Mouse (Mus musculus) neutrophil, adult 5-6 weeks (primary cell): ENCODE data around the gene Gfm2. TPM values are rescaled to one million over a fixed set of nuclear protein-coding genes. Genes with fewer than 3 reads are reported as not detected.

ENCODE experiments used
- ATAC-seq: fragments of 151-379, 151-347 bp; 2 replicates; pipeline ENCODE4 v1.8.0; 2017; ENCODE audit warnings: mild to moderate bottlenecking, moderate TSS enrichment; ENCODE audit not compliant: insufficient number of reproducible peaks, poor library complexity, low FRiP score, severe bottlenecking; ENCODE audit errors: extremely low read depth
- total RNA-seq: library from RNA; stranded (forward); fragments of 200-1000 nt; gene quantifications from 2 replicates; pipeline ENCODE4 v1.2.3, GENCODE M21; 2017

Gfm2 gene
- total RNA-seq, 1 experiment from 2014 or later: 59.4 TPM

DNA sequence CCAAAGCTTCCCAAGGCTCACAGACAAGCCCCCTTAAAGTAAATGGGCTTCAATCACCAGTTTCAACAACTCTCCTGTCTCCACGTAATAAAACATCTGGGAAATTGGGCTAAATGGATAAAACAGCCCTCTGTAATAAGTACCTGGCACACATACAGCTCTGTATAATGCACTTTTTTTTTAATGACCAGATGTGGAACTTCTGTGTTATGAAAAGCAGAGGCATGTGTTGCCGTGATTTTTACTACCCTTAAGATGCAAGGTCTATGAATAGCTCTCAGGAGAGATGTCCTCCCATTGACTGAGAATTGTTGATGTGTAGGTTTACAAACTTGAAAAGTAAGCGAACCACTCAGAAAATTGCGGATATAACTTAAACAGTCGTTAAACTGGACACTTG lies 78.5 kb downstream of the Gfm2 start:
- no peak for ATAC-seq

DNA sequence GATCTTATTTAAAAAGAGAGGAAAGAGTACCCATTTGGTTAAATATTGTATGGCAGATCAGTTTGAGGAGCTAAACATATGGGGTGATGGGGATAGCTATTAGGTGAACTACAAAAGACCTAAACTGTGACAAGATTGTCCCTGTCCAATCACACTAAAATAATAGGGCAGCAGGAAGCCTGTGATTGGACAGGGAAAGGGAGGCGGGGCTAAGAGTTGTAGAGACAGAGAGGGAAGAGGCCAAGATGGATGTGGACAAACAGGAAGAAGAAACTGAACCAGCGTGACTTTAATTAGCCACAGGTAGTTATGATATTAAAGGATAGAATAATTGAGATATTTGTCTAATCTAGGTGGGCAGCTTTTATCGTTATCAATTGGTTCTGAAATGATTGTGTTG lies 82.3 kb downstream of the Gfm2 start:
- ATAC-seq: no peak

DNA sequence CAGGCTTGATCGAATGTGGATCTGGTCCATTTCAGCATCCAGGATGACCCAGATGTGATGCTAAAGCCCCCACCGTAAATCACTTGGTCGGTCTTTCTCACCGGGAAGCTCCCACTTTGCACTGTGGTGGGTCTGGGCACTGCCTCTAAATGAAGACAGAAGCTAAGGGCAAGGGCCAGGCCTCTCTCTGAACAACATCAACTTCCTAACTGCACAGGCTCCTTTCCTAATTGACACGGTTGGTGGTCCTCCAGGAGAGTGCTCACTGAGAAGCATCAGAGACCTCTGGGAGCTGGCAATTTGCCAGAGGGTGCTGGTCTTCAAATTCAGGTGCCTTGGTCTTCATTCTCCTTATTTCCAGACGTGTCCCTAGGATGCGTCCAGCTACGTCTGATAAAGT lies 86.1 kb downstream of the Gfm2 start:
- ATAC-seq: no peak

DNA sequence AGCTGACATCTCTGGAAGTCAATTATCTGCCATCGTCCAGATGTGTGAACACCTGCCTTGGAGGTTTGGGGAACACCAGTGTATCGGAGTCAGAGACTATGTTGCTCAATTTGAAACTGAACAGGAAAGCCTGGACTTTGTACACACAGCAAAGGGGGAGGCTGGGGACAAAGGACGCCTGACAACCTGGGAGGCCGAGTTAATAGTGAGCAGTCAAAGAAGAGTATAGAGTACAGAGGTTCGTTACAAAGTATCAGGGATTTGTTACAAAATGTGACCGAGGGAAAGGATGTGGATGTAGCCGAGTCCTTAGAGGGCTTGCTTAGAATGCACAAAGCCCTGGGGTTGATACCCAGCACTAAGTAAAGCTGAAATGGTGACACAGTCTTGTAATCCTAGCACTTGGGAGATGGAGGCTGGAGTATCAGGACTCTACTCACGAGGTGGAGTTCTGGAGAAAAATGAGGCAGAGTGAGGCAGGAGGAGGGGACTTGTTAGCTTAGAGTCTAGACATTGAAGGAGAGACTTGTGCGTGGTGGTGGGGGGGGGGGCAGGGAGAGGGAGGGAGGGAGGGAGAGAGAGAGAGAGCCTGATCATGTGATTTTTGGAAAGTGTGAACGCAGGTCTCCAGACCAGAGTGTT lies 86.7 kb downstream of the Gfm2 start:
- ATAC-seq: no peak

DNA sequence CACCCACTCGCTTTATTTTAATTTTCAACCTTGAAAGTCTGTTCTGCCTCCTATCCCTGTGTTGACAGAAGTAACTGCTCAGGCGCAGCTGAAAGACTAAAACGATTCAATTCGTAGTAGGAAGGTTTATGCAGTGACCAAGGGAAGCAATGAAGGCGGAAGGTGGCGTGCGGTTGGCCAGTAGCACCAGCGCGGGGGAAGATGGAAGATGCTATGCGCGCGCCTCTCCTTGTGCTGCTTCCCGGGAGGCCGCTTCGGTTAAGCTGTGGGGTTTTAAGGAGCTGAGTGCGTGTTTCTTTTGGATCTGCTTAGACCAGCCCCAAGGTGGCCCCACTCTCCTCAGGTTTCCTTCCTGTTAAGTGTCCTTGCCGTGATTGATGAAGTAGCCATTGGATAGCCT lies 87.4 kb downstream of the Gfm2 start:
- ATAC-seq: no peak

DNA sequence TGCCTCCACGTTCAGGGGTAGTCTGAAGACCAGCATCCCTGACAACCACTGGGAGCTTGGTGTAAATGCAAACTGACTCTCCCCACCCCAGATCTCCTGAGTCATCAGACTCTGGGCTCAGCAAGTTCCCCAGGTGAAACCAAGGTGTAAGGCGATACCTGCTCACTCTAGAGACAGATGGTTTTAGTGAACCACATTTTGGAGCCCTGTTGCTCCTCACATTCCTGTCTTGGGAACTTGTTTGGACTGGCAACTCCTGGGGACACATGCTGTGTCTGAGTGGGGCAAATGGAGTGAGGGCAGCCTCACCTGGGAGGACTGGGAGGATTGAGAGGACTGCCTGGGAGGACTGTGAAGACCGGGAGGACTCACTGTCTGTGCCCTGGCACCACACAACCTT lies 90.1 kb downstream of the Gfm2 start:
- no peak for ATAC-seq

DNA sequence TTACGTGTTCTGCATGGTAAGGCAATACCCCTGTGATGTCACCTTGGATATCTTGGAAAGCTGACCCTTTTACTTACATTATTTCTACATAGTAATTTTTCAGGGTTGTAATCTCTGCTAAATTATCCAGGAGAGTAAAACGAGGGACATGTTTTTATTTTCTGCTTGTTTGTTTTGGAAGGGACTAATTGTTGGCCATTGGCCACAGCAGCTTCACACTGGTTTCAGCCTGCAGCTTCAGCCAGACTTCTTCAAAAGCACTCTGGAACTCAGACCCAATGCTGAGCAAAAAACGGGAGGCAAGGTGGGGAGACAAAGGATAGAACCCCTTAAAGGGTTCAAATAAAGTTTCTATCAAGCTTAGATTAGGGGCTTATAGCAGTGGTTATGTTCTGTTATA lies 92.4 kb downstream of the Gfm2 start:
- no peak for ATAC-seq

Other genes with a start within 250 kb of the Gfm2 start
- not detected in 2 replicates for gene Gcnt4, start 213.2 kb upstream of the Gfm2 start, total RNA-seq
- not detected in 2 replicates for gene 1700029F12Rik, start 103.6 kb upstream of the Gfm2 start, total RNA-seq
- gene Fam169a, start 70.7 kb upstream of the Gfm2 start, total RNA-seq: 0.23 and 0.25 TPM in 2 replicates
- 2.2 and 4.5 TPM in 2 replicates for gene Gm6169, start 38.7 kb upstream of the Gfm2 start, total RNA-seq
- 187 and 231 TPM in 2 replicates for gene Nsa2, start within 50 bp of the Gfm2 start, total RNA-seq
- gene Hexb, start 60.4 kb downstream of the Gfm2 start, total RNA-seq: 71.2 TPM in 2 replicates
- 3.7 and 4.1 TPM in 2 replicates for gene Enc1, start 103.2 kb downstream of the Gfm2 start, total RNA-seq